Mouse (Mus musculus) T-helper 1 cell (primary cell): ENCODE data around the gene Olfr464.

ENCODE experiments used
- in situ Hi-C: fragments of 300-600 bp; cut with MboI, MseI; formaldehyde crosslinking; loops from one replicate; pipeline ENCODE4 v1.15.1; 2025; ENCODE audit warnings: high pct_unique_total_duplicates

Gene Olfr464

GRCm38 (mm10) chr11:87920966-87921365 lies at the start of gene Olfr464:
Gene Olfr464, minus strand, starts transcription at chr11:87920967.
- in situ Hi-C loops: no loop called here

GRCm38 (mm10) chr11:87968356-87969122 lies 47.8 kb upstream of the Olfr464 start:
- in situ Hi-C loops: loop anchor here (5.0 kb wide), 1 partner anchor 224 kb away; no protein-coding TSS in a partner anchor

- in situ Hi-C loops: loop anchor here (5.0 kb wide), 1 partner anchor 225 kb away; no protein-coding TSS in a partner anchor
Observed at GRCm38 (mm10) chr11:87967692-87968289, 47.0 kb upstream of the Olfr464 start.

- in situ Hi-C loops: loop anchor here (5.0 kb wide), 1 partner anchor 226 kb away; no protein-coding TSS in a partner anchor
Observed at GRCm38 (mm10) chr11:87966214-87966613, 45.4 kb upstream of the Olfr464 start.

- in situ Hi-C loops: loop anchor here (5.0 kb wide), 1 partner anchor 227 kb away; no protein-coding TSS in a partner anchor
Observed at GRCm38 (mm10) chr11:87965293-87965692, 44.5 kb upstream of the Olfr464 start.

- in situ Hi-C loops: no loop called here
Observed at GRCm38 (mm10) chr11:87957066-87957465, 36.3 kb upstream of the Olfr464 start.

- in situ Hi-C loops: no loop called here
Observed at GRCm38 (mm10) chr11:87955144-87955543, 34.4 kb upstream of the Olfr464 start.

GRCm38 (mm10) chr11:87949990-87950389 lies 29.2 kb upstream of the Olfr464 start:
- in situ Hi-C loops: no loop called here

GRCm38 (mm10) chr11:87935467-87935866 lies 14.7 kb upstream of the Olfr464 start:
- in situ Hi-C loops: no loop called here

GRCm38 (mm10) chr11:87933731-87934130 lies 13.0 kb upstream of the Olfr464 start:
- in situ Hi-C loops: no loop called here

- in situ Hi-C loops: no loop called here
Observed at GRCm38 (mm10) chr11:87930348-87930747, 9.6 kb upstream of the Olfr464 start.

GRCm38 (mm10) chr11:87920301-87920700 lies 466 bp downstream of the Olfr464 start:
- in situ Hi-C loops: no loop called here

GRCm38 (mm10) chr11:87916005-87916404 lies 4.8 kb downstream of the Olfr464 start:
- in situ Hi-C loops: no loop called here

GRCm38 (mm10) chr11:87904331-87904730 lies 16.4 kb downstream of the Olfr464 start:
- in situ Hi-C loops: loop anchor here (10.0 kb wide), 1 partner anchor 1810 kb away; no protein-coding TSS in a partner anchor

GRCm38 (mm10) chr11:87897287-87897686 lies 23.5 kb downstream of the Olfr464 start, which contains the start of gene Olfr463:
Gene Olfr463, minus strand, starts transcription at chr11:87897387.
- in situ Hi-C loops: no loop called here

GRCm38 (mm10) chr11:87892168-87892567 lies 28.6 kb downstream of the Olfr464 start, which contains the start of gene Olfr462:
Gene Olfr462, minus strand, starts transcription at chr11:87892268.
- in situ Hi-C loops: no loop called here

- in situ Hi-C loops: no loop called here
Observed at GRCm38 (mm10) chr11:87884856-87885255, 35.9 kb downstream of the Olfr464 start.

GRCm38 (mm10) chr11:87883493-87883892 lies 37.3 kb downstream of the Olfr464 start:
- in situ Hi-C loops: no loop called here

GRCm38 (mm10) chr11:87881714-87882113 lies 39.1 kb downstream of the Olfr464 start:
- in situ Hi-C loops: no loop called here

GRCm38 (mm10) chr11:87879826-87880225 lies 40.9 kb downstream of the Olfr464 start:
- in situ Hi-C loops: no loop called here

GRCm38 (mm10) chr11:87875436-87875835 lies 45.3 kb downstream of the Olfr464 start, which contains the start of gene Epx:
Gene Epx, minus strand, starts transcription at chr11:87875536.
- in situ Hi-C loops: no loop called here

GRCm38 (mm10) chr11:87871766-87872165 lies 49.0 kb downstream of the Olfr464 start:
- in situ Hi-C loops: no loop called here
